Mouse (Mus musculus) gastrocnemius, adult 2 months (tissue): ENCODE data around the gene Homer2. TPM values are rescaled to one million over a fixed set of nuclear protein-coding genes. Genes with fewer than 3 reads are reported as not detected.
A peak's percentile ranks its signal among the peaks of the same experiment; 100 is the strongest.

Experiments used
- DNase-seq: peaks from one replicate; pipeline ENCODE4 v3.0.0; 2022
- H3K27ac ChIP-seq: fragments of 200-600 bp; 2 replicates; pipeline ENCODE4 v1.8.1; 2022; ENCODE audit warnings: mild to moderate bottlenecking
- H3K4me3 ChIP-seq: fragments of 200-600 bp; 2 replicates; pipeline ENCODE4 v1.8.1; 2022; ENCODE audit warnings: mild to moderate bottlenecking, moderate library complexity
- CTCF ChIP-seq: fragments of 200-600 bp; IDR thresholded peaks from 2 replicates; pipeline ENCODE4 v1.8.1; 2022; ENCODE audit warnings: antibody characterized with exemption, mild to moderate bottlenecking, moderate library complexity
- intact Hi-C: fragments of 180-260 bp; cut with DNase I; formaldehyde crosslinking; loops from one replicate; pipeline ENCODE4 v1.15.1; 2025
- total RNA-seq, 2 experiments: library from RNA; stranded (reverse); gene quantifications; 2 replicates each; pipeline ENCODE4 v1.2.3; 2021

Homer2 gene
- total RNA-seq, 2 experiments from 2014 or later = 39.9 to 102 TPM

DNA sequence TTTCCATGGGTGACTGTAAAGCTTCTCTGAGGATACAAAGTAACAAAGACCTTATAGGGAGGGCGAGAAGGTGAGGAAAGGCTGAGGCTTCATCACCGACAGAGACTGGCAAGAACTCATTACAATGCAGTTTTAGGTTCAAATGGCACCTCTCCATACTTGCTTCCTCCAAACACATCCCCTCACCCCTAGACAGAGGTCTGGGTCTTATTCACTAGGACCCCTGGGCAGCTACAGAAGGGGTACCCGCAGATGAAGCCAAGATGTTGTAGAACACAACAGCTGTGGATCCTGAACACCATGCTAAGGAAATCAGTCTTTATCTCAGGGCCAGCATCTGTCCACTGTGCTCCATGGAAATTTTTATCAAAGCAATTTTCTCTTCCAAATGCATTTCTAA lies 50.3 kb downstream of the Homer2 start:
- no peak overlapping the region for H3K27ac ChIP-seq

DNA sequence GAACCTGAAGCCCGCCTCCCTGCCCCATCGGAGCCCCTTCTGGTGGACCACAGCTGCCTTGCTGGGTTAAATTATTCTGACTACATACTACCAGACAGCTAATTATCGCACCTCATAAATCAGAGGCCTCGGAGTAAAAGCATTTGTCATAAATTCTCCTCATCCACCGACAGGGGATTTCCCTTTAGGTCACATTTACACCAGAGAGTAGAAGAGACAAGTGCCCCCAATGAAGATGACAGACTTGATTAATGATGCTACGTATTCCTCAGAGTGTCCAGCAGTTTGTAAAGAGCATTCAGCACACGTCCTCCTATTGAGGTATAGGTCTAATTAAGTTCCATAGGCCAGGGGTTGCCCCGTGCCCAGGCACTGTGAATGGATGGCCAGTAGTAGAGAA lies 50.7 kb downstream of the Homer2 start:
- H3K4me3 ChIP-seq = no peak overlapping the region
- TF ChIP-seq CTCF = no peak
- no peak for DNase-seq
- H3K27ac ChIP-seq = no peak overlapping the region
- intact Hi-C loops = no loop called here

More for the DNA sequence above, 50.3 kb downstream of the Homer2 start:
- TF ChIP-seq CTCF = no peak
- no peak overlapping the region for H3K4me3 ChIP-seq
- DNase-seq = no peak
- intact Hi-C loops = no loop called here

DNA sequence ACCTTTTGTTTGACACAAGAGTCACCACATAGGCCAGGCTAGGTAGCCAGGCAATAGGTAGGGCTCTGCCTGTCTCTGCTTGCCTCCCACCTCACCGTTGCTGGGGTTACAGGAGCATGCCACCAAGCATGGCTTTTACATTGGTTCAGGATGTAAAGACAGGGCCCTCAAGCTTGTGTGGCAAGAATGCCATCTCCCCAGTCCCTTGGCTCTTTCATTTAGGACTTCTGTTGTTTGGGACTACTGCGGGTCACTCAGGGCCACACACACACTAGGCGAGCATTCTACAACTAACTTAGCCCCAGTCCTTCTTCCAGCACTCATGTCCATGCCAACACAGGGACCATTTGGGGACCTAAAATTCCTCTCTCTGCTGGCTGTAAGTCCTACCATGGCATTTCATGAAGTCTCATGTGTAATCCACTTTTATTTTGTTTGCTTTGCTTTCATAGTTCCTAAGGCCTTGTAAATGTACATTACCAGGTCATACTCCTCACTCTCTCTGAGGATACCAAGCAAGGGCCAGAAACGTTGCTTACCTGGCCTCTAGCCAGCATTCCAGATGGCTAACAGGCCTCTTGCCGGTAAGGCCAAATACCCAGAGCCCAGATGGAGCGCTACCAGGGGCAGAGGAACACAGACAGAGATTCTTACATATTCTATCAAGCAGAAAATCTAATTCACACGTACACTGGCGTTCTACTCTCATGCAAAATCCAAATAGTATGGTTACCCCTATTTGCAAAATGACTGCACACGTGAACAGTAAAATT lies 52.2 kb downstream of the Homer2 start:
- peak; percentile 66 for DNase-seq
- intact Hi-C loops = no loop called here
- TF ChIP-seq CTCF = no peak
- peak overlapping the region; percentile 13; the same call in 1 of the 2 replicates for H3K27ac ChIP-seq
- no peak overlapping the region for H3K4me3 ChIP-seq

DNA sequence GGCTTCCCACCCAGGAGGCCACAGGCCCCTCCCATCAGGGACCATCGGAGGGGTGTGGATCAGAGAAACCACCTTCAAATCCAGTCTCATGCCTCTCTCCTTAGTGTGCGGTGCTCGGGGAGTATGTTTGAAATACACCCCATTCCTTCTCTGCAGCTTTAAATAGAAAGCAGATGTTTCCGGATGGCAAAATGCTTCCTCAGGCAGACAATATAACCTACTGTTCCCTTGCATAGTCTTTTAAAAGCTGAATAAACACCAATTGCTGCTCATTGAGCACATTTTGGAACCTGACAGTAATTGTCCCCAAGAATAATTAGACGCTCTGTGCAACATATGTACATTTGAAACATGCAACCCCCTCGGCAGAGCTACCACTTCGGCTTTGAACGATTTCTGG lies 53.3 kb downstream of the Homer2 start:
- Histone ChIP-seq H3K4me3 (peak overlapping the region; percentile 33; the same call in 1 of the 2 replicates), H3K27ac (peak overlapping the region; percentile 31; the same call in 1 of the 2 replicates)
- intact Hi-C loops = no loop called here
- DNase-seq = no peak
- no peak for TF ChIP-seq CTCF

DNA sequence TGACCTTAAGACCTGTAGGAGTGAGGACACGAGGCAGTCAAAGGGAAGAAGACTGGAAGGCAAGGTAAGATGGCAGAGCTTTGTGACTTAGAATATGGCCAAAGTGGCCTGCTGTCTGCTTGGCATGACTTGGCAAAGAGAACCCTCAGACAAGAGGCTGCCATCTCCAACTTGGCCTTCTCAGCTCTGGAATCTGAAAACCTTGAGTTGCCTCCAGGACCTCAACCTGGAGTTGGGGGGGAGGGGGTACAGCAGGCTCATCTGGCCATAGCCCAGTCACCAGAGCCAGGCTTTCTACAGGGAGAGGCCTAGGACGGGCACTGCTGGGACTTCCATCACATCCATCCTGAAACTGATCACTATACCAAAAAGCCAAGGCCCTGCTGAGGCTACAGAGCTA lies 55.0 kb downstream of the Homer2 start:
- no peak overlapping the region for H3K4me3 ChIP-seq
- no peak for DNase-seq
- TF ChIP-seq CTCF = no peak
- no peak overlapping the region for H3K27ac ChIP-seq
- intact Hi-C loops = no loop called here

DNA sequence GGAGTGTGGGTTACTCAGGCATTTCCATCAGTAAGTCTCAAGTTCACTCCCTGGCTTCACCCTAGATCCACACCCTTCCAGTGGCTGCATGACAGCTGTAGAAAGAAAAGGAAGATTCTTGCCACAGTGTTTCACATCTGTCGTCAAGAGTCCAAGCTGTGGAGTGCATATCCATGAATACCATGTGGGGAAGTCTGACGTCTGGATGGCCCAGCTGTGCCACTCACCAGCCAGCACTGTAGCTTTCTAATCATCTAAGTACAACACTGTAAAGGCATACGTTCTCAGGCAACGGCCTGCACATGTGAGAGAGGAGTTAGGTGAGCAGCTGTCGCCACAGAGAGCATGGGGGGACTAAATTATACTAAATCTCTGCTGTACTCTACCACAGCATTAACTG lies 56.0 kb downstream of the Homer2 start:
- no peak for TF ChIP-seq CTCF
- no peak for DNase-seq
- no peak overlapping the region for H3K27ac ChIP-seq
- H3K4me3 ChIP-seq = no peak overlapping the region
- intact Hi-C loops = no loop called here

DNA sequence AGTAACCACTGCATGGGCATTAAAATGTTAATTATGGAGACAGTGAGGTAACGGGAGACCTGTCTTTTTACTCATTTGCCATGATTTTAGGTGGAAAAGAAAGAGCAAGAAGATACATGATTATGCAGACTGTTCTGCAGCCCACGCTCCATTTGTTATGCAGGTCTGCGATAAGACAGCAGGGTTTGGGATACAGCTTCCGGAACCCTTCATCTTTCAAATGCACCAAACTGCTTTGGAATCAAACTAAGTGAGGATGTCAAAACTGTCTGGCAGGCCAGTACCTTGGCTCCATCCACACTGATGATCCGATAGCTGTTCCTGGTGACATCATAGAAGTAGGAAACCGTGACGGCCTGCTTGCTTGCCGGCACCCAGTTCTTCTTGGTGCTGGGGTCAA lies 58.1 kb downstream of the Homer2 start:
- TF ChIP-seq CTCF = no peak
- no peak overlapping the region for H3K27ac ChIP-seq
- no peak for DNase-seq
- intact Hi-C loops = no loop called here
- no peak overlapping the region for H3K4me3 ChIP-seq

DNA sequence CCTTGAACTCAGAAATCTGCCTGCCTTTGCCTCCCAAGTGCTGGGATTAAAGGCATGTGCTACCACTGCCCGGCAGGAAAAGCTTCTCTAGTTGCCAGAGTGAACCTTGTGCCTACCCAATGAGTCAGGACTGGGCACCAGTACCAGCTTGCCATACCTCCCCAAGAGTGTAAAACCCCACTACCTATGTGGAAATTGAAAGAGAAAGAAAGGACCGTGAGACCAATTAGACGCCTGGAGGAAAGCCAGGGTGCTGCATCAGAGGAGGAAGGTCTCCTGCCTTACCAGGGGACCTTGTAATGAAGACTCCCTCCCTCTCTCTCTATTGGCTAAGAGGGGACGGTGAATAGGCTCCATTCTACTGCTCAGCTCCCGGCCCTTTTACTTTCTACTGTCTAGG lies 59.4 kb downstream of the Homer2 start:
- DNase-seq = no peak
- no peak for TF ChIP-seq CTCF
- intact Hi-C loops = no loop called here
- no peak overlapping the region for H3K27ac ChIP-seq
- no peak overlapping the region for H3K4me3 ChIP-seq

DNA sequence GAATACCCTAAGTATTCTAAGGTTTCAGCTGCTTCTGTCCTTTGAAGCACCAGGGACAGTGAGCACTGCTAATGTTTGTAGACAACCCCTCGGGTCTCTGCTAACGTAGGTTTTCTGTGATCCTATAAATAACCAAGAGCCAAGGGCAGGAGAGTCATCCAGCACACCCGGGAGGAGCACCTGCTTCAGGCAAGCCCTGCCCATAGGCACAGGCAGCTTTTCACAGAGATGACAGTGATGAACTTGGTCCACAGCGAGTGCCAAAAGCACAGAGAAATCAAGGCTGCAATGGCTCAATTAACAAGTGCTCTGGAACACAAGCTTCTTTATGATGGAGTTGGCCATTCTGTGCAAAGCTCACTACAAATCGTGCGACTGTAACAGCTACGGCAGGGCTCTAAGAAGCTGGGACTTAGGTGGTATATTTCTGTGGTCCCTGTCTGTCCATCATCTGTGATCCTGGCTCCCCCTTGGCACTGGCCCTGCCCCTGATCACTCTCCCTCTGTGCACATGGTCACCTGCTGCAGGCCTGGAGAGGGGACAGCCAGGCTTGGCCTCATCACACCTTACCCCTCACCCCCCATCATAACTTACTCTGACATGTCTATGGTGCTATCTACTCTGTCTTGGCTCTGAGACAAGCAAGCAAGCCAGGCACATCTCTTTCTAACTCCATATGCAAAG lies 62.6 kb downstream of the Homer2 start:
- TF ChIP-seq CTCF = no peak
- intact Hi-C loops = no loop called here
- Histone ChIP-seq H3K4me3 (no peak overlapping the region), H3K27ac (no peak overlapping the region)
- DNase-seq = no peak

DNA sequence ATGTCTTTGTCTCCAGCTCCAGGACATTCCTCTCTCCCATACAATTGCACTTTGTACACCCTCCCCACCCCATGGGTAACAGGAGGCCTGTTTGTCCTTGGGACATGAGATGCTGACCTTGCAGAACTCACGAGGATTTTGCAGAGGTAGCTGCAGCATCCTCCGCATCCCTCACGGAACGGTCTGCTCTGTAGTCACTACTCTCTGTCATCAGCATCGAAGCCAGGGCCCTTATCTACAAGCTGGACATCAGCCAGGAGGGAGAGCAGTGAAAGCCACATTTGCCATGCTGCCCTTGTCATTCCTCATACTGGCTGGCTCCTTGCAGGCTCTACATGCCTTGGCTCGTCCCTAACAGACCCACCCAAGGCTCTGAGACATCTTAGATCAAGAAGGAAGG lies 66.2 kb downstream of the Homer2 start:
- Histone ChIP-seq H3K4me3 (no peak overlapping the region), H3K27ac (no peak overlapping the region)
- TF ChIP-seq CTCF = no peak
- intact Hi-C loops = no loop called here
- DNase-seq = no peak

DNA sequence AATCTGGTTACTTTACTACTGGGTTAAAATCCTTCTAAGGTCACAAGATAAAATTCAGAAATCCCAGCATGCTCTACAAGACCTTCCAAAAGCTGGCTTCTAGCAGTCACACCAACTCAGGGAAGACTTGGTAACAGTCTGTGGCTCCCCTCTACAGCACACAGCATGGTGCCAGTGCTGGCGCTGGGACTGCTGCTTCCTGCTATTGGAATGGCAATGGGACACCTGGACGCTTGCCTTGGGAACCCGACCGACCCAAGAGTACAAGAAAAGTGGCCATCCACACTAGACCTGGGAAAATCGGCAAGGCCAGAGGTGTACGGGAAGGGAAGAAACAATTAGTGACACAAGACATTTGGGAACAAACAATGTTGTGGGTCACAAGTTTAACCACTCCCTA lies 74.7 kb downstream of the Homer2 start:
- intact Hi-C loops = no loop called here
- TF ChIP-seq CTCF = no peak
- no peak for DNase-seq
- H3K4me3 ChIP-seq = no peak overlapping the region
- H3K27ac ChIP-seq = no peak overlapping the region

DNA sequence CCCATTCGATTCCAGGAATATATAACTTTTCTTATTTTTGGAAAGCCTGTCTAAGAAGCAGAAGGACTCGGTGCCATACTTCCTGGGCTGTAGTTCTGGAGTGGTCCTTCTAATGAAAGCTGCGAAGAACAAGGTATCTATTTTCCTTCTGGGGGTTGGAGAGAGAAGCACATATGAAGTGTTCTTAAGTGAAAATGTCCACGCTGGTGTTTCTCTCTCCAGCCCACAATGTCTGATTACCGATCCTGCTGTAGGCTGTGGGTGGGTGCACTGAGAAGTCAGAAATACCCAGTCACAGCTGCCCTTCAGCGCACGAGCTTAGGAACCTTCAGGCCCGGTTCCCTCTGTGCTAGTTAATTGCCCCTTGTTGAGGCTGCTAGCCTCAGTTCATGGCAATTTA lies 76.1 kb downstream of the Homer2 start:
- intact Hi-C loops = no loop called here
- Histone ChIP-seq H3K4me3 (no peak overlapping the region), H3K27ac (no peak overlapping the region)
- DNase-seq = no peak
- no peak for TF ChIP-seq CTCF

DNA sequence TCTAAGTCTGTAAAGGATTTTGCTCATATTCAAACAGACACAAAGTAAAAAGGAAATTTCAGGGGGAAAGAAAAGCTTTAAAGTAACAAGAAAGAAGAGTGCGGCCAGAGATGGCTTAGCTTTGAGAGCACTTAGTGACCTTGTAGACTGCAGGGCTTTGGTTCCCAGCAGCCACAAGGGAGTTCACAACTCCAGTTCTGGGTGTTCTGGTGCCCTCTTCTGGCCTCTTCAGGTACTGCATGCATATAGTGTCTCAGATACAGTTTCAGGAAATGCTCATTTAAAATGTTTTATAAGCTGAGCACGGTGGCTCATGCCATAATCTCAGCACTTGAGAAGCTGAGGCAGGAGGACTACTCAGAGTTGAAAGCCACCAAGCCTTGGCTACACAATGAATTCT lies 80.9 kb downstream of the Homer2 start:
- Histone ChIP-seq H3K27ac (no peak overlapping the region), H3K4me3 (no peak overlapping the region)
- peak; percentile 58 for TF ChIP-seq CTCF
- no peak for DNase-seq
- intact Hi-C loops = no loop called here

DNA sequence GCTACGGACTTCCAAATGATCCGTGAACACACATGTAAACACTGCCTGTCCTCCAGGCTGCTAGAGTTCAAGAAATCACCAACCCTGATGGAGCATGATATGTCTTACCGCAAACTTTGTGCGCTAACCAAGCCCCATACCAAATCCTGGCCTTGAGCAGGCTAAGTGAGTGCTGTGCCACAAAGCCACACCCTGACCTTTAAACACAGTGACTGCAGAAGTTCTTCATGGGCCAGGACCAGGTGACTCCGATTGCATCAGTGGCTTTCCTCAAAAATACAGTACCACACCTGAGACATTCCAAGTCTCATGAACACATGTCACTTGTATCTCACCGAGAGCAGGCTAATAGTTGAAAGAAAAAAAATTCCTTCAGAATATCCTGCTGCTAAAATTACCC lies 83.6 kb downstream of the Homer2 start:
- TF ChIP-seq CTCF = no peak
- H3K4me3 ChIP-seq = no peak overlapping the region
- H3K27ac ChIP-seq = no peak overlapping the region
- DNase-seq = no peak
- intact Hi-C loops = no loop called here
